Mouse (Mus musculus) mouse trophoblast stem cell (cell line): Measurements from ENCODE around the gene Lclat1.

Experiments
- in situ Hi-C, 2 experiments: fragments of 300-500 bp; cut with MseI, MboI; formaldehyde crosslinking; loops; 2 replicates in 1 of 2; 3 replicates in 1 of 2; pipeline ENCODE4 v1.15.1; 2025

Gene Lclat1

DNA sequence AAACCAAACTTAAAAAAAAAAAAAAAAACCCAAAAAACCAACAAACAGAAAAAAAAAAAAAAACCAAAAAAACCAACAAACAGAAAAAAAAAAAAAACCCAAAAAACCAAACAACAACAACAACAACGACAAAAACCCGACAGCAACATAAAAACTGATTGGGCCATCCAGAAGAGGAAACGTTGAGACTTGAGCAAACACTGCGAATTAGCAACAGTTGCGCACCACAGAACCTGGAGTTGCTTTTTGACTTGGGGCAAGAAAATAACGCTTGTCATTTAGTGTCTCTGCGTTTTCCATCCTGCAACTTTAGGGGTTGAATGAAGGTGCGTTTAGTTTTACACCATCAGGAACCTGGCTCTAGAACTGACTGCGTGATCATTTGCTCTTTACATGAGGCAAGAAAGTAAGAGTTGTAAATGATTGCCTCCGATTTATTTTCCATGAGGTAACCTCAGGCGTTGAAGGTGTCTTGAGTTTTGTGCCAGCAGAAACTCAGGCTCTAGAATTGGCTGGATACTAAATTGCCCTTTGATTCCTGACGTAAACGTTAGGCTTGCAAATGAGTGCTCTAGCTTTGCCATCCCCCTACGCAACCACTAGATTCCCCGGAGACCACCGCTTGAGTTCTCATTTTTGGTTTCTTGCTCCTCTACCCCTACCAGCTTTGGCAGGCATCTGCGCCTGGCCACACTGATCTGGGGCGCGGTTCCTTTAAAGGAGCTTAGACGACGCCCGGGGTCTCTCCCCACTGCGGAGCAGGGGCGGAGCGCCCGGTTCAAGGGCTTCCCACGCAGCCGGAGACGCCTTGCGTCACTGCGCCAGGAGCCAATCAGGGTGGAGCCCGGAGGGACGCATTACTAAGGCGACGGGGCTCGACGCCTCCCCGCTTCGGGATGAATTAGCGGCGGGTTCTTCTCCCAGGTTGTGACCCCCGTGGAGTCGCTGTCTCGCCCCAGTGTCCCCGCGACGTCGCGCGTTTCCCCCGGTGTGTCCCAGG, at the start of gene Lclat1:
Lclat1 (plus strand) TSS at position 828 of the 1,000 bp plus-strand sequence.
- in situ Hi-C loops: no loop called here

DNA sequence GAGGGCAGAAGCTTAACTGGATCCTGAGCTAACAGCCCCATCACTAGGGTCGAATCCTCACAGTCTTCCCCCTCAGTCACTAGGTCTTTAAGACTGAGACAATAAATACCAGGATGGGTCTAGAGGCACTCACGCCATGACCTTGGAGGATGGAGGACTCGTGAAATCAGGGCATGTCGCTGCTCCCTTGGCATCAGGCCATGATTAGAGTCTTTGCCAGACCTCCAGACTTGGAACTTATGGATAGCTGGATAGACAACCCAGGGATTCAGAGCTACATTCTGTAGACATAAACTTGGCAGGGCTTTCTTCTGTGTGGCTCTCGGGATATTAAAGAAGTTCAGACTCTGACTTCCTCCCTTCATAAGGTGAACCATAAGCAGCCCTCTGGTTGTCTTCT, 49.5 kb upstream of the Lclat1 start:
- in situ Hi-C loops: no loop called here

DNA sequence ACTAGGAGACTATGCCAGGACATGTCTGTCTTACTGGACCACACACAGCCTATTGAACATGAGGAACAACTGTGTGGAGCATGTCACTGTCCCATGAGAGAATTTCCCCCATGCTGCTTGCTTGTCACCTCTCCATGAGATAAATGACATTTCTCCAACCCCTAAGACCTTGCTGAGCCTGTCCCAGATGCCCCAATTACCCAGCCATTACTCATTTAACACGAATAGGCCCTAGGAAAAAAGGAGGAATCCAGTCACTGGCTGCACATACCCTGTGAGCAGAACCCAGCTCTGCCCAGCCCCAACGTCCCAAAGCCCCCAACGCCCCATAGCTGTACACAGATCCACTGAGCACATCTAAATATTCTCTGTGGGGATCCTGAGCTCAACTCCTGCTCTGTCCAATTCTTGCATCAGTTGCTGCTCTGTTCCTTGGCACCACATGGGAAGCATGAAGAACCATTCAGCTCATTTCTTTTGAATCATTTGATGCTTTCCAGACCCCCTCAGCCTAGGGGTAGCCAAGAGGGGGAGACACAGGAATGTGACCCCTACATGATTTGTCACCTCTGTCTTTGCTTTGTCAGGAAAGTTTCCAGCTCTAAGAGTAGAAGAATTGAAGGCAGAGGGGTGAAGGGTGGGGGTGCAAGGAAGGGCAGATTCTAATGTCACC, 47.4 kb upstream of the Lclat1 start:
- in situ Hi-C loops: no loop called here

DNA sequence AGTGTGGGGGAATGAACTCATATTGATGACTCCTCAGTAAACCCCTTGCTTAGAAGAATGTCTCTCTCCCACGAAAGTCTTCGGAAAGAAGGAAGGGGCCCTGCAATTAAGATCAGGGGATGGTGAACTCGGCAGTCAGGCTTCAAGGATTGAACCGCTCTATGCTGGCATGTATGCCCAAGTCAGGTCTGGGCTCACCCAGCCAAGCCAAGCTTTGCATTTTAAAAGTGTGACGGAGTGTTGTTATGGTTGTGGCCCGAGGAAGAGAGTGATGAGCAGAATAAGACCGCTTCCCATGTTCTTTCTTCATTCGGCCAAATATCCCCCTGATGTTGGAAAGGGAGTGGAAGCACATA, 46.9 kb upstream of the Lclat1 start:
- in situ Hi-C loops: no loop called here

DNA sequence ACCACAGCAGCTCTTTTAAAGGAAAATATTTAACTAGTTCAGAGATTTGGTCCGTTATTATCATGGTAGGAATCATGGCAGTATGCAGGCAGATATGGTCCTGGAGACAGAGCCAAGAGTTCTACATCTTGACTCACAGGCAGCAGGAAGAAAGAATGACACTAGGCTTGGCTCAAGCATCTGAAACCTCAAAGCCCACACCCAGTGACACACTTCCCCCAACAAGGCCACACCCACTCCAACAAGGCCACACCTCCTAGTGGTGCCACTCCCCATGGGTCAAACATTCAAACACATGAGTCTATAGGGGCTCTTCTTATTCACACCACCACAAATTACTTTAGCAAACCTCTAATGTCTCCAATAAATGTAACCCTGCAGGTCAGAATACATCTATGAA, 45.1 kb upstream of the Lclat1 start:
- in situ Hi-C loops: no loop called here

DNA sequence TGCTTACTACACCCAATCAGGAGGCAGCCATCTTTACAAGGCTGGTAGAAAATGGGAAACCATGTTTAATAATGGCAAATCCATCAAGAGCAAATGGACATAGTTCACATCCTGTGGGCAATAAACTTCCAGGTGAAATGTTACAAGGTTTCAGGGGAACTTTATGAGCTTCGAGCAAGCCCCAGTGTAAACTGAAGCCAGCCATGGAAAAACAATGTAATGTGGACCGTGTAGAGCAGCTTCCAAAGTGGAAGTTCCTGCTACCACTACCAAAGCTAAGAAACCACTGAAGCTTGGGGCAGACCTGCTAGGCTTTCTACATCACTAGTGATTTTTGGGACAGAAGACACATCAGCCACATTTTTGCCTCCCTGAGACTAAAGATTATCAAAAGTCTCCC, 44.5 kb upstream of the Lclat1 start:
- in situ Hi-C loops: no loop called here

DNA sequence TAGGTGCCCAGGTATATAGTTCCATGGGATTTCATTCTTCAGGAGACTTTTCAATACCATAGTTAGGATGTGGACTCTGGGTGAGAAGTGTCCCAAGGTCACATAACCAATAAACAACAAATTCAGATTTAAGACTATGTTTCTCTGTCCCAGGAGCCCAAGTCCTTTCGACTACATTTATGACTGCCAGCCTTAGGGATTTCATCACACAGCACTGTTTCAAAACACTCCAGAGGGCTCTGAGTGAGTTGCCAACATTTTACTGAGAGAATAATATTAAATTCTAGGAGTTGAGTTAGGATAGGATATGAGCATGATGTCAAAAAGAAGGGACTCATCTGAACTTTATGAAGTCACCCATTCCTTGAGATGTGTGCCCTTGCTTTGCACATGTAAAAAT, 44.0 kb upstream of the Lclat1 start:
- in situ Hi-C loops: no loop called here

DNA sequence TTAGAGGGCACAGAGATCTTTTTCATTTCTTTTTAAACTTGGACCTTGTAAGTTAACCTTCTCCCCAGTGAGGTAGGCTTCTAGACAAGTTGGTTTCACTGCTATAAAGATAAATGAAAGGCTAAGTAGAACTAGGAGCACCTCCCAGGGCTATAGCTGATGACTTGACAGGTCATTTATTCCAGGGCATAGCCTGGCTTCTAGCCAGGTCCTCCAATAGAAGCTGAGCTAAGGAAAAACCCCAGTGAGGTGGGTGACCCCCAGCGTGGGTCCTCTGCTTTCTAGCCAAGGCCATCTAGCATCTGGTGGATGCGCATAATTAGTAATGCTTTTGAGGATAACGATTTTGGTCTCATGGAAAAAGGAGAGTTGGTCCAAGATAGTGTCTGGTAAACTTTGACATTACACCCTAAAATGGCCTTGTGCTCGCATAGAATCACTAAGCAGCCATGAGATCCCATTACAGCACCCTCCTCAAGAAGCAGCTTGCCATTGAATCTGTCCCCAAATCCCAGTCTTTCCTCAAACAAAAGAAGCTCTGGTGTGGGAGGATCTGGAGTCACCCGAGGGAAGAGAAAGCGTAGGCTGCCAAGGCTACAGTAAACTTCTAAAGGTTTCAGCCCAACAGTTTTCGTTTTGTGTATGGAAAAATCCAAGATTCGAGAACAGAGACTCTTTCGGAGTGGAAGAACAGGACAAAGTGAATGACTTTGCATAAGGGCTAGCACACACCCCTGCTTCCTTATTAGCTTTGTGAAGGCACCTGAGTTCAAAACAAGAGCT, 41.2 kb upstream of the Lclat1 start:
- in situ Hi-C loops: no loop called here

DNA sequence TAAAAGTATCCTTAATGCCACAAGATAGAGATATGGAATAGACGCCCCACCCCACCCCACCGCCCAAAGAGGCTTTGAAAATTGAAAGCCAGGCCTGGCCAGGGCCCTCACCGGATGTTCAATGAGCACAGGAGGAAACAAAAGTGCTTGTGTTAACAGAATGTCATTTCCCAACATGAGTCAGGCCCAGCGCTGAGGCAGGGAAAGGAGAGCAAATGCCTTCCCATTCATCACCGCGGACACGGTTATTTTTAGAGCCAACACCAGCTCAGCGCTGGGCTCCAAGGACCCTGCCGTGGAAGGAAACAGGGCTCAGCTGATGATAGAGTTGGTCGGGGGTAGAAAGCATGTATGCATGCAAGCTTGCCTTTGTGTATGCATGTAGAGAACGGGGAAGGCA, 40.4 kb upstream of the Lclat1 start:
- in situ Hi-C loops: no loop called here

DNA sequence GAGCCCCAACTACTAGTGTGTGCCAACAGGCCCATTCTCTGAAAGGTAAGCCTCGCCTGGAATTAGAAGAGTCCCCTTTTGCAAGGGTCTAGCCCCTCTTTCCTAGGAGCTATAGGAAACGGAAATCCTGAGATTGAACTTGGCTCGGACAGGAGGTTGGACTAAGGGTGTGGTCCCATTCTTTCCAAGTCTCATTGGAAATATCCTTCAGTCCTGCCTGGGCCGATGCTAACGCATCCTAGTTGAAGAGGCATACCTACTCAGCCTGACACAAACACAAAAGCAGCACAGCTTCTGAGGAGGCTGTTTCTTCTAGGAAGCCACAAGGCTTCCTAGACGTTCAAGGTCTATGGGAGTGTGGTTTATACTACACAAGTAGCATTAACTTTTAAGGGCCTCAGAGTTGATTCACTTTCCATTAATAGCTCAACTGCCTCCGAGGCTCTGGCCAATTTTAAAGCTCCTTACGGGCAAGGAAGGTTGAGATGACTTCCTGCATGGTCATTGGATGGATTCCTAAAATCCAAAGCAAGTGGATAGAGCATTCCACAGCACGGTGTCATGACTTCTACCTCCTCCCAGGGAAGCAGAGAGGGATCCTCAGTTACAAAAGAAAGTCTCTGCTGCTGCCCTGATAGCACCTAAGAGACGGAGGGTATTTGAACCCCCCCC, 39.3 kb upstream of the Lclat1 start:
- in situ Hi-C loops: no loop called here

DNA sequence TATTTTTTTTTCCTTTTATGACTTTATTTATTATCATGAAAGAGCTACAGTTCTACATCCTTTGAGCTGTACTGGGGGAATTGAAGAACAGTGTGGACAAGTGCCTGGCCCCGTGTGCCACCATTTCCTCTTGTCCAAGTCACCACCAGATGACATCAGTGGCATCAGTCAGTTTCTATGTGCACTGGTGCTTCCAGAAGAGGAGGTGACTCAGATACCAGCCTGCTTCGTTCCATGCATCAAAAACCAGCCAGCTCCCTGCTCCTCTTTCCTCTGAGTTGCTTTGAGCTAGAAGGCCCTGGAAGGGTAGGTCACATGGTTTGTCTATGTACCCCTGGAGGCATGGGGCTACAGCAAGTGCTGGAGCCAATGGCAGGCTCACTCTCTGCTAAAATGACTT, 37.3 kb upstream of the Lclat1 start:
- in situ Hi-C loops: no loop called here

DNA sequence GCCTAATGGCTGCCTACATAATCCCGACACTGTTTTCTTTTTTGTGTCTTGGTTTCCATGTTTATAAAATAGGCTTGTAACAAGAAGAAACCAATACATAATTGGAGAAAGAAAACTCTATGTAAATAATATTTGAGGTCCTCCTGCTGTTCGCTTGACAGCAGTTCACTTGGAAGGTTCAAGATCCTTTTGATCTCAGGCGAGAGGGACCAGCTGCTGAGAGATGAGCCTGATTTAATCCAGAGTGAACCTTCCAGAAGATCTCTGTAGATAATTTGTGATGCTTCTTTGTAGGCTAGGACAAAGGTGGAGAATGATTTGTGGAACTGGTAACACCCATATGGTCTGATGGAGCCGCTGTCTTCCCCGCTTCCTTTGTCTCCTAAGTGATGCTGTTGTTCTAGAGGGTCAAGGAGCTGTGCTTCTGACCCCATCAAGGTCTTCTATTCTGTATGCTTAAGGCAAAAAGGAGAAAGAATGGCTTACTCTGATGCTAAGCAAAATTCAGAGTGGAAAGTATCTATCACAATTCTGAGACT, 36.0 kb upstream of the Lclat1 start:
- in situ Hi-C loops: no loop called here

DNA sequence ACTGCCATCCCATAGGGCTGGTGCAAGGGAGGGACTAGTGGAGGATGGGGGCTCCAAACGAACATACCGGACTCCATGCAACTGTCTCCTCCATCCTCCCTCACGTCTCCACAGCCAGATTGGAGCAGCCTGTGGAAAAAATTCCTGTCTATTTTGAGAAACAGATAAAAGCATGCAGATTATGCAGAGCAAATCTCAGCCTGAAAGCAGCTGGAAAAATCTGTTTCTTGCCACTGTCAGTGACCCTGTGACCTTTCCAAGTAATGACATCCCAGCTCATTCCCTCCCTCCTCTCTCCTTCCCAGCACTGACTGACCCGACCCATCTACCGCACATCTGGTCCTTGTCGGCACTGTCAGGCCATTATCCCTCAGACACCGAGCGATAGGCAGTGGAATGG, 35.5 kb upstream of the Lclat1 start:
- in situ Hi-C loops: no loop called here

DNA sequence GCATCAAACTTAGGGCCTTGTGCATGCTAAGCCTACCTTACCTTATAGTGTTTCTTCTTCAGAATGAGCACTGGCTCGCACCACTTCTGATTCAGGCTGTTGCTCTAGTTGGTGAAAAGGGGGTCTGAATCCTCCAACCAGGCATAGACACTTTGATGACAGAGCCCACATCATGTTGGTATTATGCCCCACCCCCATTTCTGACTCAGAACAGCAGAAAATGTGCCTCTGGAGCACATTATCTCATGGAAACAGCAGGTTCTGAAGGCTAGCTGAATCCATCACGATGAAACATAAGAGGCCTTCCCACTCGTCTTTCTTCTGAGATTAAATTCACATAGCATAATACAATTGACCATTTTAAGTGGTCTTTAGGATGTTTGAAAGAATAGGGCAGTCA, 33.2 kb upstream of the Lclat1 start:
- in situ Hi-C loops: no loop called here

DNA sequence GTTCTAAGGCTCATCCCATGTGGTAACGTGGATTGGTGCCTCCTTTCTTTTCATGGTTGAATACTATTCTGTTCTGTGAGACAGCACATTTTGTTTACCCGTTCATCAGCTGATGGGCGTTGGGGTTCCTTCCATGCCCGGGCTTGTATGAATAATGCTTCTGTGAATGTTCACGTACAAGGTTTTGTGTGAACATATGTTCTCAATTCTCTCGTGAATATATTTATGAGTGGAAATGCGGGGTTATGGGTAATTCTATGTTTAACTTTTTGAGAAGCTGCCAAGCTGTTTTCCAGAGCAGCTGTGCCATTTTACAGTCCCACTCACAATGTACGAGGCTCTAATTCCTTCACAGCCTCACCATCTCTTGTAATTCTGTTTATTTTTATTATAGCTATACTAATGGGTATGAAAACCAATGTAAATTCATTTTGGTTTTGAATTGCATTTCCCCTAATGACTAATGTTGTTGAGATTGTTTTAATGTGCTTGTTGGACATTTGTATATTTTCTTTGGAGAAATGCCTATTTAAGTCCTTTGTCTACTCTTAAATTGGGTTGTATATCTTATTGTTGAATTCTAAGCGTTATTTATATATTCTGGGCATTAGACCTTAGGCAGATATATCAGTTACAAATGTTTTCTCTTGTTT, 32.4 kb upstream of the Lclat1 start:
- in situ Hi-C loops: no loop called here

DNA sequence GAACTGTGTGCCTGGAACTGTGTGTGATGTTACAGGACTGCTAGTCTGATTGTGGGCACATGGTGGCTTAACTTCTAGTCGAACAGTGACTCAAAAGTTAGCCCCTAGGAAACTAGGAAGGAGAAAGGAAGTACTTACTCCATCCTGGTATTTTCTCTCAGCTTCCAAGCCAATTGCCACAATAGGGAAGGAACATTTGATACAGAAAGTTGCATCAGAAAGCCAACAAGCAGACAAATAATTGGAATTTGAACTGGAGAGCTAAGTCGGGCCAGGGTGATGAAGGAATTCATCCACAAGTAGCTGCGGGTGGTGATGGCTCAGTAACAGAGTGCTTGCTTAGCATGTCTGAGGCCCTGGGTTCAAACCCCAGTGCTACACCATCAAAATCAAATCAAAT, 30.1 kb upstream of the Lclat1 start:
- in situ Hi-C loops: no loop called here

DNA sequence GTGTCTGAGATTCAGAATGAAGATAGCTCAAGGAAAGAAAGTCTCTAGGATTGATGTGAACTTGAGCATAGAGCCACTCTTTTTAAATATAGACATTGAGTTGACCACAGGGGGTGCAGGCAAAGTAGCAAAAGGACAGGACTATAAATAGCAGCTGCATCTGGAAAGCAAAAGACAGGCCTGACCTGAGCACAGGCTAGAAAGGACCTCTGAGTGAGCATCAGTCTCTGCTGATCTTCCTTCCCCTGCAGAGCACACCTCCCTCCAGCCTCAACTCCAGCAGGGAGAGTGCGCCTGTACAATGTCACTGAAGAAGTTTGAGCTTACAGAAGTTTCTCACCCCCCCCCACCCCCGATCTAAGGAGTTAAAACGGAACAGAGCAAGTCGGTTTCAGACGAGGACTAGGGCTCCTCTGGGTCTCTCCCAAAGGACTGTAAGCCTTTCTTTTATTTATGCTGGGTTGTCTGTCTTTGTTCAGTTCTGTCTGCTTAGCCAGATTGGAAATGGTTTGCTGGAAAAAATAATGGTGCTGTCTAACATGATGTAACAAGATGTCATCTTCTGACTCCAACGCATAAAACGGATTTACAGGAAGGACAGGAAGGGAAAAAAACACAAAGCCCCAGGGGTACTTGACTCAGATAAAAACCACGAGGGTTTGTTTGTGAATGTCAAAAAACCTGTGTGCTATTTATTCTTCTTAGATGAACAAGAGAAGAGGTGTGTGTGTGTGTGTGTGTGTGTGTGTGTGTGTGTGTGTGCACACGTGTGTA, 26.2 kb upstream of the Lclat1 start:
- in situ Hi-C loops: no loop called here

DNA sequence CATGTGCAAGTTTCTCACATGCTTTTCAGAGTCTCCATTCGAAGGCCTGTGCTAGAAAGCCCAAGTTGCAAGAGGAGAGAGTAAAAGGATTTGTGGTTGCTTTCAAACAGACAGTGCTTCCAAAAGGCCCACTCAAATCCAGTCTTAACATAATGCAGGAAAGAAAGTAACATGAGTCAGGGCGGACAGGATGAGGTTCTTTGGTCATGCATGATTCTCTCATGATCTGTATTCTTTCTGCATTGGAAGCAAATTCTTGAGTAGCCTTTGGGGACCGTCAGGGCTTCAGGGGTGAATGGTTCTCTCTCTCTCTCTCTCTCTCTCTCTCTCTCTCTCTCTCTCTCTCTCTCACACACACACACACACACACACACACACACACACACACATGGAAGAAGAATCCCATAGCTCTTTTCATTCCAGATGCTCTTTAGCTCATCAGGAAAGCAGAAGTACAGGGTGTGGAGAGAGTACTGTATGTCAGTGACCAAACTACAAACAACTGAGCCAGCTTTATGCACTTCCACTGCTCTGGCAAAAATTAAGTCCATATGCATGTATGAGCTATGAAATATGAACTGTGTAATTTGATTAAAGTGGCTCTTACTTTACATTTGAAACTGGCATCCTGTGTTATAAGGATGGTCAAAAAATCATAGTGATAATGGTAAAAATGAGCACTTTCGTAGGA, 25.1 kb upstream of the Lclat1 start:
- in situ Hi-C loops: no loop called here

DNA sequence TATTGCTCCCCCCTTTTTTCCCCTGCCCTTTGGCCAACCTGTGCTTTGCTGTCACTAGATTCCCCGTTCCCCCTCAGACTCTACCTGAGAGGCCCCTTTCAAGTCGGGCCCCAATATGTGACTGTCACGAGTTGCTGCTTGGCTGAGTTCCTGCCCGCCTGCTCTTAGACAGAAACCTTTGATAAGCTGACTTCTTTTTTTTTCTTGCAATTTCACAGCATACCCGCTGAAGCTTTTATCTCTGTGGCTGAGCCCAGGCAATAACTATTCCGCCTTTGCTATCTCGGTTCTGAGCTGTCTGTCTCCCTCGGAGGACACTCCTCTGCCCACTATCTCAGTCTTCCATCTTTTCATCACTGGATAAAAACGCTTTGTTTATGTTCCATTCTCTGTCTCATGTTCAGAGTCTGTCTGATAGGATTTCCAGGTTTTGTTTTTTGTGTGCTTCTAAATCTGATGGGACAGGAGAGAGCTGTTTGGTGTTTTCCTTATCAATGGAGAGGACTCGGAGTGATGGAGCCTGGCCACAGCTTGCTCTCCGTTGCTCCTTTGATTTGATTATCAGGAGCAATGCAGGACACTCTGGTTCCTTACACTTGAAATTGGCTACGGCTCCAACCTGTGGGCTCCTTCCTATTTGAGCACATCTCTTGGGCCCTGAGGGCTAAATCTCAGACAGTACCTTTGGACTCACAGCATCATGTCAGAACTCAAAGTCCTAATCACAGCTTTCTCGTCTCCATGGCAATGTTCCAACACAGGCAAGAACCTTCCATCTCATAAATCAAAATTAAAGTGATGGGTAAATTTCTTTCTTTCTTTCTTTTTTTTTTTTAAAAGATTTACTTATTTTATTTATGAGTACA, 20.5 kb upstream of the Lclat1 start:
- in situ Hi-C loops: no loop called here
